Mouse (Mus musculus) thymus, postnatal 36 days (tissue): Measurements from ENCODE around the gene 1110059E24Rik.
"Not testable (repeated sequence)": the region's sequence is repeated elsewhere in the genome, so short reads cannot be mapped to it uniquely, and the experiment has no call there.

Source experiments
- DNase-seq, 2 experiments: peaks; one replicate each; pipeline ENCODE4 v3.0.0; 2022; ENCODE audit warnings: mixed read lengths in 2 of 2

Gene 1110059E24Rik

DNA sequence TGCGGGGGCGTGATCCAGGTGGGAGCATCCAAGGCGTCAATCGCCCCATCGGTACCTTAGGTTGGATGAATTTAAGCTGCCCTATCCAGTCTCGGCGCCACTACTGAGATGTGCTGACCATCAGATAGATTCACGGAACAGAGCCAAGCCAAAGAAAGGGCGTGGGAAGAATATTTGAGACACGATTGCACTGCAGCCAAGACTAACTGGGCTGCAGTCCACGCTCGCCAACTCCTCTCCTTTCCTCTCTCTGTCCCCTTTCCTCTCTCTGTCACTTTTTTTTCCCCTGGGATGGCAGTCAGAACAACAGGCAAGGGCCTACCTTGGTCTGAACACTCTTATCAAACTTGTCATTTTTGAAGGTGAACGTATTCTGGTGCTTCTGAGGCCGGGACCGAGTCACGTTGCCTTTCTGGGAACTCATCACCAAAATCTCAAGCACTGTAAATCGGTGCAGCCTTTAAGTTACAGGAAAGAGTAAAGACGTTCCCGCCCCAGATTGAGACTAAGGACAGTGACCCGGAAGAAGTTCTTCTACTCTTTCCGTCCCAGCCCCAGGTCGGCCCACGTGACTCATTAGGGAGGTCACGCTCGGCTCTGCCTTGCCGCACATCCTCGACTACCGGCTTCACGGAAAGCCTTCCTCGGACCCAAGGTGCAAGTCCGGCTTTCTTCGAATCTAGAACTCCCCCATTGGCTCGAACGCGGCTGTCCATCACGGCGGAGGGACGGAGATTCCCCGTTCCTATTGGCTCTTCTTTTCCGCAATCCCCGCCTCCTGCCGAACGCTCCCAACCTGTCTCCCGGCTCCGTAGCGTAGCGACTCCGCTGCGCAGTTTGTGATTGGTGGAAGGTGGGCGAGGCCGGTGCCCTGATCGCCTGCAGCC, at the start of gene 1110059E24Rik:
1110059E24Rik (minus strand) TSS at position 692 of the 887 bp plus-strand sequence.
- DNase-seq: peak; percentile 93 to 96

DNA sequence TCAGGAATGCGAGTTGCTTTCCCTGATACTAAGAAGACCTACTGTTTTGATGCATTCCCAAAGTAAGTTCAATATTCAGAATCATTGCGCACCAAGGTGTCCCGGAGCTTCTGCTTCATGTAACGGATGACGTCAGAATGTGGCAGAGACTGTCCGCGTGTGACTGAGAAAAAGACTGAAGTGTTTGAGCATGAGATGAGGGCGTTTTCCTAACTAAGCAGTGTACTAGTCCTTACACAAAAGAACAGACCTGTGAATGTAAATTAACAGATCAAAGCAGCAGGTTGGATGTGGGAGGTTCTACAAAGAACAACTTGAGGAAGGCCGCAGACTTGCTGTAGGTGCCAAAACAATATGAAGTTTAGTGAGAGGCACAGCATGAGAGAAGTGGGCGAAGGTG, 28.2 kb upstream of the 1110059E24Rik start:
- no peak for DNase-seq

DNA sequence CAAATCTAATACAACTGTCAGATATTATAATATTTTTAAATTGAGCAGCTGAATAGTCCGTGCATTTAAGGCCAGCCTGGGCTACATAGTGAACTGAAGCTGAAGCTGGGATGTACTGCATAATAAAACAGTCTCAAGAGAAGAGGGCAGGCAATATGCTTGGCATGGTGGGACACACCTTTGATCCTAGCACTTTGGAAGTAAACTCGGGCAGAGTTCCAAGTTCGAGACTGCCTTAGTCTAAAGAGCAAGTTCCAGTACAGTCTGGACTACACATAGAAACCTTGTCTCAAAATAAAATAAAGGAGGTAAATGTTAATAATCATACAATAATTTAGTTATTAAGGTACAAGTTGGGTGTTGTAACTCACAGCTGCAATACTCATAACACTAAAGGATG, 27.3 kb upstream of the 1110059E24Rik start:
- no peak for DNase-seq

DNA sequence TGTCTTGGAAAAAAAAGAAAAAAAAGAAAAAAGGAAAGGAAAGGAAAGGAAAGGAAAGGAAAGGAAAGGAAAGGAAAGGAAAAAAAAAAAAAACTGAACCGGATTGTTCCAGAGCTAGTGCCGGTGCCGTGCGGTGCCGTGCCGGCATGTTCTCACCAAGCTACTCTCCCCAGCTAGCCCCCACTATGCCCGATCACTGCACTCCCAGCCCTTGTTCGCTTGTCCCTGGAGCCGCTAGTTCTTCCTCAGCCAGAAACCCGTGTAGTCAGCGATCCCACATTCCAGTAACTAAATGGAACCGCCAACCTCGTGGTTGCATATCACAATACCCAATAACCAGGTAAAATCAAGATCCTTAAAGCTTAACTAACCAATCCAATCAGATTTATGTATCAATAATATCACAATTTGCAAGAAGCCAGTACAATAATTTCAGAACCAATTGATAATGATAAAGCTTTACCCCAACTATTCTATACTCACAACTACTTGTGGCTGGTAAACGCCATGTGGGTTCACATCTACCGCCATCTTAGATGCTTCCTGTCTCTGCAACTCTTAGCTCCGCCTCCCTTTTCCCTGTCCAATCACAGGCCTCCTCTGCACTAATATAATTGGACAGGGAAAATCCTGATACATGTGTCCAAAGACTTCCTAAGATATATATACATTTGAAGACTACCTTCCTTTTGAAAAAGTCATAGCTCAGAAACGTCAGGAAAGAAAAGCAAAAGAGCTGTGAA, 21.7 kb upstream of the 1110059E24Rik start:
- DNase-seq: no peak

DNA sequence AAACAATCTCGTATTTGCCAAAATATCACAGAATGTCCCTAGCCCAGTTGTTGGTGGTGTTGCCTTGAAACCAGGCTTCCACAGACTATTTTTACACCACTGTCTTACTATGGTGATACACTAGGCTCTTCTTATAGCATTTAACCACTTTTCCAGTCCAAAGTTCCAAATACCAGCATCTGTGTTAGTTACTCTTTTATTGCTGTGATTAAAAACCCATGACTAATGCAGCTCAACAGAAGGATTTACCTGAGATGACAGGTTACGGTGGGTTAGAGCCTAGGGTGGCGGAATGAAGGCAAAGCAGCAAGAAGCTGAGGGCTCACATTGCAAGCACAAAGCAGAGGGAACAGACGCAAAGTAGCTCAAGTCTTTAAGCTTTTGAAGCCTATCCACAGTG, 16.9 kb upstream of the 1110059E24Rik start:
- no peak for DNase-seq

DNA sequence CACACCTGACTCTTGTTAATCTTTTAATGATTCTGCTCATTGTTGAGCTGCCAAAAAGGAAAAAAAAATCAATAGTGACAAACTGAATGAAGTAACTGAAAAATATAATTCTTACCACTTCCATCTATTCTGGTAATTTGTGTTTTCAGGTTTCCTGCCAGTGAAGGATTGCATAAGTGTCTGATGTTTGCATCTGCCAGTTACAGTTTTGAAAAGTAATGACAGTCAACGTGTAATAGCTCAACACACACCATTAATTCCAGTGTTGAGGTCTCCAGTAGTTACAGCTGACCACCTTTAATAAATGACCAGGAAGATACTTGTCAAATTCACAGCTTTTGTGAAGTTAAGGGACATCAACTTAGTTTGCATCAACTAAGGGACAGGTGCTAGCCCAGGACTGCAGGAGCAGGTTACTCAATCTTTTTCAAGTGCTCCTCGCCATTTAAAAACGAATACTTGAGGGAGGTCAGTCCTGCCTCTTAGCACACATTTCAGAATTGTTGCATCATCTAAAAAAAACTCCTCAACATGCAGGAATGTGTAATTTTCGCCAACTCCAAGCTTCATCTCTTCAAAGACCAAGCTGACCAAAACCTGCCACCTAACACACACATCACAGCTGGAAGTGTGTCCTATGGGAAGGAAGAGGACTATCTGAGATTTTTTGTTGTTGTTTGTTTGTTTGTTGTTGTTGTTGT, 11.1 kb upstream of the 1110059E24Rik start:
- no peak for DNase-seq

DNA sequence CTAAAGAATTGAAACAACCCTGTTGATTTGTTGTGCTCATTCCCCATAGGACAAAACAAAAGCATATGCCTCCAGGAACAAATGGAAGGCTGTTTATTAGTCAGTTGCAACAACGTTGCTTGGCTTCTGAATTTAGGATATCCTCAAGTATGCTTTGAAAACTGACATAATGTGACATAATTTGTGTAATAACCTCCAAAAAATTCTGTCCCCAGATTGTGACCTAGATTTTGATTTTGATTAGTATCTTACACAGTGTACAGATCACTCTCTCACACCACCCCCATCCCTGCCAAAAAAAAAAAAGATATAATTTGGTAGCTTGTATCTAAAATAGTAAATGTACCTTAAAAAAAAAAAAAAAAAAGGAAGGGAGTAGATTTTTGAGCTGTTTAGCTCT, 8.0 kb upstream of the 1110059E24Rik start:
- DNase-seq: no peak

DNA sequence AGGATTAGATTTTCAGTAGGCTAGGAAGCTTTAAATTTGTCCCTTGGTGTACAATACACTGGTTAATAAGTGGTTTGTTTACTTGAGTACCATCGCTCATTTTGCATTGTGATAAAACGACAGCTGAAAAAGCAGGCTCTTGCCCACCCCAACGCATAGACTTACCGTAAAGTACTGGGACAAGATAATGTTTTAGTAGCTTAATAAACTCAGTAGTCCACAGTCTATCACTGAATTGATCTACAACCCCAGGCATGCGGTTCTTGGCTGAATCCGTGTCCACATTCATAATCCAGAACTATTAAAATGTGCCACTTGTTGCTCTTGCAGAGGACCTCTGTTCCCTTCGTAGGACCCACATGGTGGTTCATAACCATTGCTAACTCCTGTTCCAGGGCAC, 2.0 kb upstream of the 1110059E24Rik start:
- DNase-seq: no peak

DNA sequence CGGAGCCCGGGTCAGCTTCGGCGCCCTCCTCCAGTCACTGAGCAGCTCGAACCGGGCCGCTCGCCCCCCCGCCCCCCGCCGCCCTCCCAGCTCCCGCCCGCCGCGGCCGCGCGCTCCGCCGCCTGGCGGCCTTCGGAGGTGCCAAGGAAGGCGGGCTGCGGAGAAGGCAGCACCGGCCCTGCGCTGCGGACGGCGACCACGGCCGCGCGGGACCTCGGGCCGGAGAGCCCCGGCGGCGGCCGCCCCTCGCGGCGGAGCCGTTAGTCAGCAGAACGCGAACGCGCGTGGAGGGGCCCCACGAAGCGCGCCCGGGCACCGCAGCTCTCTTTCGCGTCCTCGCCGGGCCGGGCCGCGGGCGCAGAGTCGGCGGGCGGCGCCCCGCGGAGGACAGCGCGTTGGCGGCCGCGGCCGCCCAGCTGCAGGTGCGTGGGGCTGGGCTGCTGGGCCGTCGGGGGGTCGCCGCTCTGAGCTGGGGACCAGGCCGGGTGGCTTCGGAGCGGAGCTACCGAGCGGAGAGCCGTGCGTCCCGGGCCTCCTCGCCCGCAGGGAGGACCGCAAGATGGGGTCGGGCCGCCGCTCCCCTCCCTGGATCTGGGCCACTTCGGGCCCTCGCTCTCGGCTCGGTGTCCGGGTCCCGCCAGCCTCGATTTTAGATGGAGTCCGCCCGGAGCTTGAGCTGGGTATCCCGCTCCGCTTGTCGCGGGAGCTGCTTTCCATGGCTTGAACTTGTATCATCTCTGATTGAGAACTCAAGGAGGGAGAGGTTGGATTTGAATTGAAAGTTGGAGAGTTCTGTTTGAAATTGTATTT, 601 bp upstream of the 1110059E24Rik start, which contains the start of gene Abhd17b:
Abhd17b (plus strand) TSS at position 14 of the 810 bp plus-strand sequence.
- DNase-seq: peak in 1 of 2 experiments; percentile 35

DNA sequence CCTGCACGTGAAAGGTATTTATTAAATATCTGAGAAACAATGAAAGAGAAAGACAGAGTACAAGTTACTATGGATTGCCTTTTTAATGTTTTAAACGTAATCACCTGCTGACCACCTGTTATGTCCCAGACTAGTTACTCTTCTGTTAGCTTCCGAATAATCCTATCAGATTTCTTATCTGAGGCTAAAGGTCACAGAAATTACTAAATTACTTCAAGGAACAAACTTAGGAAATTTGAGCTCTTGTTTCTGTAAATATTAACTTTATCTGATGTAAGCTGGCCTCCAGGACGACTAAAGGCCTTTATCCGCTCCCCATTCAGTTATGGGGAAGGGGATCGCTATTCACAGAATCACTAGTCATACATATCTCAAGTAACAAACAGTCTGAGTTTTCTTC, 1.1 kb downstream of the 1110059E24Rik start:
- no peak for DNase-seq

DNA sequence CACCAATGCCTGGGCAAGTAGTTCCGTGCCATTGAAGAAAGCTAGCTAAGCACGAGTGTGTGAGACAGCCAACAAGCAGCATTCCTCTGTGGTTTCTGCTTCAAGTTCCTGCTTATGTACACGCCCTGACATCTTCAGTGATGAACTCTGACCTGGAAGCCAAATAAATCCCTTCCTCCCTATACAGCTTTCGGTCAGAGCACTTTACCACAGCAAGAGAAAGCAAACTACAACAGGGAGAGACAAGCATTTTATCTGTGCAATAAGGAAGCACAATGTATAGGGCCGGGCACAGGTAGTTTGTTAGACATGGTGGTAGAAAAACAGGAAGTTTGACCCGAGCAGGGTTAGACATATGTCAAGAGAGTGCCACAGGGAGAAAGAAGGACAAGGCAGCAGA, 6.6 kb downstream of the 1110059E24Rik start:
- DNase-seq: no peak

DNA sequence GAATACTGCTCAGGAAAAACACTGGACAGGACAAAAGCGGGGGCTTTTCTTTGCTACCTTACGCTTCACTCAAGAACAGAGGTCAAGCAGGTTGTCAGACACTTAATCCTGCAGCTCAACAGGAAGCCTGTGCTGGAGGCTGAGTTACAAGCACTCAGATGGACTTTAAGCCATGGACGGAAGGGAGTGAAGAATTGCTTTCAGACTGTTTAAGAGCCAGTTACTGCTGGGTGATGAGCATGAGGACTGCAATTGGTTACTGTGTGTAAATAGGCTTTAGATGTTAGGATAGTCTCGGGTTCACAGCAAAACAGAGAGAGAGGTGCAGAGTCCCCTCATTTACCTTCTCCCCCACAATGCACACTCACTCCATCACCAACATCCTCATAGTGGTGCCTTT, 7.5 kb downstream of the 1110059E24Rik start:
- DNase-seq: no peak

DNA sequence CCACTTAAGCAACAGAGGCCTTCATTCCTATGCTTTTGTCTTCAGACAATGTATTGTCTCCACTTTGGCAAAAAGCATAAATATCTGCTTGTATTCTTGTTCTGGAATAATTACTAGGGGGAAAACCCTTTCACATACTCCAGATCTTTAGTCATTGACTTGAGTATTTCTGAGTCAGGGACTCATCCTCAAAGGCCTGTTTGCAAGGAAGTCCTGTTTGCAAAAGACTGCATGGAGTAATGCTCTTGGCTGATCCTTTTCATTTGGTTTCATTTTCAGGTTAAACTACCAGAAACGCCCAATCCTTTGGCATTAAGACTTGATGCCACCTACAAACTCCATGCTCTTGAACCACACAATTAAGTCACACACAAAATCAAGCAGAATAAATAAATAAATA, 8.8 kb downstream of the 1110059E24Rik start:
- no peak for DNase-seq

DNA sequence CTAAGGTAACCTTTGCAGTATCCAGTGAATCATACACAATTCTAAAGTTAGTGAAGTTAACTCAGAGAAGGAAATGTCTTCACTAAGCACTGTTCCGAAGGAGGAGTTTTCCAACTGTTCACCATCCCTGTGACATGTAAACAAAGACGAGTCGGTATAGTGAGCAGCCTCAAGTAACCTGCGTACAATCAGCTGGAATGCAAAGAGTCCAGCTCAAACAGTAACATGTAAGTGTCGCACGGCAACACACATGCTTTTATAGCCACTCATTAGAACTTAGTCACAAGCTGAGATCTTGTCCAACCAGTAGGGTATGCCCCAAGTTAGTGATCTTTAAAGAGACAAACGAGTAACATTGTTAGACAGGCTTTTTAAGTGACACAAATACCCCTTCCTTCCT, 15.1 kb downstream of the 1110059E24Rik start:
- DNase-seq: no peak

DNA sequence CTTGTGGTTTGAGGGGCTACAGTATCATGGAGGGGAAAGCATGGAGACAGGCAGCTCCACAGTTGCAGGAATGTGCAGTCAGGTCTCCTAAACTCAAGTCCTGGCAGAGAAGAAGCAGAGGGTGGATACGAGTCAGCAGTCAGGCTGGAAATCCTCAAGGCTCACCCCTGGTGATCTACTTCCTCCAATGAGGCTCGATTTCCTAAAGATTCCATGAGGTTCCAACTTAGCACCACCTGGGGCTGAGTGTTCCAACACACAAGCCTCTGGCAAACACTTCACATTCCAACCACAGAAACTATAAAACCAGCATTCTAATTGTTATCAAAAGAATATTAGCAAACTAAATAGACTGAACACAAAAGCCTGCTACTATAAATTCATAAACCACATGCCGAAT, 15.9 kb downstream of the 1110059E24Rik start:
- DNase-seq: no peak

DNA sequence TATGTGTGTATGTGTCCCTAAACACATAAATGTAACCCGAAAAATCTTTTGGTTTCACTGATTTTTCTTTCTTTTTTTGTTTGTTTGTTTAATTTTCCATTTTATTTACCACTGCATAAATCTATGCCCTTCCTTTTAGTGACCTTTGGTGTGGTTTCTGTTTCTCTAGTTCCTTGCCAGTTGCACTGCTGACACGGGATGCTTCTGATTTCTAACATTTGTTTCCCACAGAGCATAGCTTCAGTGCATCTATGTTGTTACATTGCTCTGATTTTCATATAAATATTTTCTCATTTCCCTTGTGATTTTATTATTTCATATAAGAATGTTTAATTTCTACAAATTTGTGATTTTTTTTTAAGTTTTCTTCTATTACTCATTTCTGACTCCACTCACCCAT, 17.4 kb downstream of the 1110059E24Rik start:
- DNase-seq: no peak

DNA sequence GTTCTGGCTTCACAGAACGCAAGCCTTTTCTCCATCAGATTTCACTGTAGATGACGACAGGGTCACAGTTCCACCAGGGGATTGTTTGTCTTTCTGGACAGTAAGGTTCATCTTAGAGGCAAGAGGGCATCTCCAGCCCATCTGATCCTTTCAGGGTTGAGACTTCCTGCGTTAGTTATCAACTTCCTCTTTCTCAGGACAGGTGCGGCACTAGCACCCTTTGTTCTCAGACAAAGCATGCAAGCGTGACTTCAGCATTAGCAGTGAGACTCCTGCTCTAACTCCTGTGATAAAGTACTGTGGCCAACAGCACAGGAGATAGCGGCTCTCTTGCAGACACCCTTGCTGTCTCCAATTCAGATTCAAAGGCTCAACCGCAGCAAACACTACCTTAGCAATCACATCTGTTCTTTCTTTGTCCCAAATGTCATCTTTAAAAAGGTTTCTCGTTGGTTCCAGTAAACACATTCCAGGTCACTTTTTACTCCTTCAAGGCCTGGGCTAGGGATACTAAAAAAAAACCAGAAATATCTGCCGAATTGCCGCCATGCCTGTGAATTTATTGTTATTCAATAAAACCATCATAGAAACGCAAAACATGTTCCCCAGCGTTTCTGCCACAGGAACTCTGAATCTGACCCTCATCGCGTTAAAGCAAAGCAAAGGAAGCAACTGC, 22.0 kb downstream of the 1110059E24Rik start:
- peak; percentile 43 for DNase-seq

DNA sequence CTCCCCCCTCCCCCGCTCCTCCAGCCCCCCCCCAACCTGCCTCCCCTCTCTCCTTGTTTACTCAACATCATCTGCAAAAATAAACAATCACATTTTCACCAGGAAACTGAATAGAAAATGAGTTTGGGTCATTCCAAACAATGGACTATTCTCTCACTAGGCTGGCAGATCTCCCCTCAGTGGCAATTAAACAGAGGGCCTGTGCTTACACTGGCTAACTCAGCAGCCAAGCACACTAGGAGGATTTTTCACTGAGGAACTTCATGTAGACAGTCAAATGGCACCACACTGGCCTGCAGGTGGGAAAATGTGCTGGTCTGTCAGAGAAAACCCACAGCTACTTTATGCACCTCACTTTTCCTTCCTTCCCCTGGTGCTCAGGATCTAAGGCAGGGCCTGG, 23.3 kb downstream of the 1110059E24Rik start:
- no peak for DNase-seq

DNA sequence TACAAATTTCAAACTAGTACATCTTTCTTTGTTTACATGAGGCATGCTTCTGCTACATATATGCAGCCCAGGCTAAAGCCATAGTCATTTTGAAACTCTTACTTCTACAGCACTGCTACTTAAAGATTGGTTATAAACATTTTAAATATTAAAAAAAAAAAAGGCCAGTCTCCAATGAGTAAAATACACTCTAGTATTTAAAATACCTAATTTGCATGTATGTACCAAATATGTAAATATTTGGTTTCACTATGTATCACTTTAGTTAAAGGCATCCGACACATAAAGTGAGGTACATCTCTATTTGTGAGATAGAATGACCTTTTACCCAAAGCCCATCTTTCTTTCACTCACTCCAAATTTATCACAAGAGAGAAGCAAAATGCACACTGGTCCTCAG, 23.7 kb downstream of the 1110059E24Rik start:
- DNase-seq: no peak

DNA sequence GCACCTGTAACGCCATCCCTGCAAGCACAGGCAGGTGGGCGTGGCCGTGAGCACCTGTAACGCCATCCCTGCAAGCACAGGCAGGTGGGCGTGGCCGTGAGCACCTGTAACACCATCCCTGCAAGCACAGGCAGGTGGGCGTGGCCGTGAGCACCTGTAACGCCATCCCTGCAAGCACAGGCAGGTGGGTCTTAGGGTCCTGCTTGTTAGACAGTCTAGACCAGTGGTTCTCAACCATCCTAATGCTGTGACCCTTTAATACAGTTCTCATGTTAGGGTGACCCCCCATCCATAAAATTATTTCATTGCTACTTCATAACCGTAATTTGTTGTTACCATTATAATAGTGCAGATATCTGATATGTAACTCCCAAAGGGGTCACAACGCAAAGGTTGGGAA, 24.3 kb downstream of the 1110059E24Rik start:
- not testable (repeated sequence) for DNase-seq

DNA sequence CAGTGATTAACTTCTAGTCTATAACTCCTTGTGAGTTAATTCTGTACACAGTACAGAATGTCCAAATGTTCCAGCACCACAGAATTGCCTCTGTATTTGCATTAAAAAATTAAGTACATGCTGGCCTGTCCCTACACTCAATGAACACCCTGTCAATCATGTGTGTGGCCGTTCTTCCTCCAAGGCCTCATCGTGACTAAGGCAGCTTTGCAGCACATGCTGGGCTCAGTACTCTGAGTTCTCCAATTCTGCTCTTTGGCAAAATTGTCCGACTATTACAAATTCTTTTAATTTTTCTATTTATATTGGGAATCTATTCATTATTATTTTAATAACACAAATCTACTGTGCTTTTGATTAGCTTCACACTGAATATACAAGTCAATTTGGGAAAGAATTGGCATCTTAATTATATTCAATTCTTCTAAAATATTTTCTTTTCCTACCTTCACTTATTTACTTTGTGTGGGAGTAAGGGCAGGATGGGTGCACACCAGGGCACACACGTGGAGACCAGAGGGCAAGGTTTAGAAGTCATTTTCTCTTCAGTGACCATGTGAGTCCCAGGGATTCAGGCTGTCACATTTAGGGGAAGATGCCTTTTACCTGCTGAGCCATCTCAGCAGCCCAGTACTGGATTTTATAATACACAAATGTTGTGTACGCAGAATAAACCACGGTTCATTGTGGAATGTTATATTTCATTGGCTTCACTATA, 26.3 kb downstream of the 1110059E24Rik start:
- DNase-seq: no peak
